Mouse (Mus musculus) midbrain, postnatal 0 days (tissue): Measurements from ENCODE around the gene 1700017B05Rik. TPM values are rescaled to one million over a fixed set of nuclear protein-coding genes. Genes with fewer than 3 reads are reported as not detected.
A peak's percentile ranks its signal among the peaks of the same experiment; 100 is the strongest.

Experiments used
- ATAC-seq: fragments of 200-750 bp; cut with Nextera tagmentation; 2 replicates; pipeline ENCODE4 v1.8.0; 2017; ENCODE audit warnings: moderate number of reproducible peaks, mild to moderate bottlenecking, moderate TSS enrichment, moderate library complexity; ENCODE audit not compliant: low FRiP score
- DNase-seq: peaks from one replicate; pipeline ENCODE4 v3.0.0-alpha.2; 2015; ENCODE audit warnings: low spot score
- H3K27ac ChIP-seq: fragments of 300-500 bp; sonication (generic); 2 replicates; pipeline ENCODE4 v1.5.1; 2014; ENCODE audit warnings: low read depth, mild to moderate bottlenecking, low read length, mixed read lengths
- H3K27me3 ChIP-seq: fragments of 300-500 bp; sonication (generic); 2 replicates; pipeline ENCODE4 v1.6.1; 2014; ENCODE audit warnings: low read length, control low read depth, mixed read lengths; ENCODE audit not compliant: insufficient read depth
- H3K36me3 ChIP-seq: fragments of 300-500 bp; sonication (generic); 2 replicates; pipeline ENCODE4 v1.6.1; 2014; ENCODE audit warnings: low read length, control low read depth, mixed read lengths; ENCODE audit not compliant: insufficient read depth
- H3K4me1 ChIP-seq: fragments of 300-500 bp; sonication (generic); 2 replicates; pipeline ENCODE4 v1.6.1; 2014; ENCODE audit warnings: mild to moderate bottlenecking, control low read depth, antibody characterized with exemption, low read length, mixed read lengths; ENCODE audit not compliant: insufficient read depth
- H3K4me2 ChIP-seq: fragments of 300-500 bp; sonication (generic); 2 replicates; pipeline ENCODE4 v1.6.1; 2014; ENCODE audit warnings: low read depth, mild to moderate bottlenecking, low read length, mixed read lengths; ENCODE audit not compliant: poor library complexity, severe bottlenecking
- H3K4me3 ChIP-seq: fragments of 300-500 bp; sonication (generic); 2 replicates; pipeline ENCODE4 v1.5.1; 2014; ENCODE audit warnings: low read depth, mild to moderate bottlenecking, low read length, moderate library complexity
- H3K9ac ChIP-seq: fragments of 300-500 bp; sonication (generic); replicated peaks from 2 replicates; pipeline ENCODE4 v1.6.1; 2014; ENCODE audit warnings: mild to moderate bottlenecking, low read length, moderate library complexity, mixed read lengths; ENCODE audit not compliant: poor library complexity, severe bottlenecking
- H3K9me3 ChIP-seq: fragments of 300-500 bp; sonication (generic); 2 replicates; pipeline ENCODE4 v1.6.1; 2016; ENCODE audit warnings: low read length, control low read depth
- CTCF ChIP-seq: IDR thresholded peaks from 2 replicates; pipeline ENCODE4 v1.5.1; 2016; ENCODE audit warnings: antibody characterized with exemption, mild to moderate bottlenecking
- WGBS: fragments of 180-500 bp; shearing (Covaris S2); extraction: QIAGEN DNeasy Blood & Tissue Kit; methylation state at CpG from one replicate; pipeline ENCODE4 v1.1.7; 2014; 5-methylcytosine and 5-hydroxymethylcytosine counted together
- polyA plus RNA-seq: library from polyadenylated mRNA; unstranded; fragments of >200 nt; fragmentation: Nextera tagmentation; extraction: Ambion mirVana; gene quantifications from 2 replicates; pipeline ENCODE4 v1.2.1, GENCODE M21; 2015
- total RNA-seq: library from RNA; depleted of rRNA; stranded (reverse); fragments of >200 nt; gene quantifications from 2 replicates; pipeline ENCODE4 v1.2.3, GENCODE M21; 2014

The 1700017B05Rik gene
- total and polyA plus RNA-seq, 2 experiments from 2014 or later: 5.0 to 10.9 TPM

DNA sequence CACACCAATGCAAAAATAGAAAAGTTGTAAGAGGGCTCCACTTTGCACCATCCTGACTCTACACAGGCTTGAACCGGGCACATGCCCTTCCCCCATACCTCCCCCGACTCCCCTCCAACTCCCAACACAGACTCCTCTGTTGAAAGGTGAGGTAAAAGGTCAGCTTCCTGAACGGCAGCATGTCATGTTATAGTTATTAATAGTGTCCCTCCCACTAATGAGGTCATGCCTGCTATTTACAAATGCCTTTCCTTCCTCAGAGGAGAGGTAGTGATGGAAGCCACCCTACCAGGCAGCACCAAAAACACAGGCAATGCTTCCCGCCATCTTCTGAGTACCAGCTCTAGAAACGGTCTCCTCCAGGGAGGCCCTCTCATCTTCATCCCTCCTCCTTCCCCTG lies 2.7 kb upstream of the 1700017B05Rik start:
- H3K4me2 ChIP-seq: no peak overlapping the region
- no peak overlapping the region for H3K4me3 ChIP-seq
- no peaks in the 10 kb centered on the region for H3K9me3 ChIP-seq
- DNase-seq (no peak), ATAC-seq (no peak)
- no peak overlapping the region for H3K9ac ChIP-seq
- no peaks in the 10 kb centered on the region for H3K27me3 ChIP-seq
- no peaks in the 10 kb centered on the region for H3K36me3 ChIP-seq
- H3K4me1 ChIP-seq: 0 out of 2 replicates have a peak, but pooled peaks cover 4% of the 10 kb centered on the region
- no peak for TF ChIP-seq CTCF
- WGBS: 68% methylated on average over 5 of the region's 5 CpGs
- H3K27ac ChIP-seq: no peak overlapping the region

DNA sequence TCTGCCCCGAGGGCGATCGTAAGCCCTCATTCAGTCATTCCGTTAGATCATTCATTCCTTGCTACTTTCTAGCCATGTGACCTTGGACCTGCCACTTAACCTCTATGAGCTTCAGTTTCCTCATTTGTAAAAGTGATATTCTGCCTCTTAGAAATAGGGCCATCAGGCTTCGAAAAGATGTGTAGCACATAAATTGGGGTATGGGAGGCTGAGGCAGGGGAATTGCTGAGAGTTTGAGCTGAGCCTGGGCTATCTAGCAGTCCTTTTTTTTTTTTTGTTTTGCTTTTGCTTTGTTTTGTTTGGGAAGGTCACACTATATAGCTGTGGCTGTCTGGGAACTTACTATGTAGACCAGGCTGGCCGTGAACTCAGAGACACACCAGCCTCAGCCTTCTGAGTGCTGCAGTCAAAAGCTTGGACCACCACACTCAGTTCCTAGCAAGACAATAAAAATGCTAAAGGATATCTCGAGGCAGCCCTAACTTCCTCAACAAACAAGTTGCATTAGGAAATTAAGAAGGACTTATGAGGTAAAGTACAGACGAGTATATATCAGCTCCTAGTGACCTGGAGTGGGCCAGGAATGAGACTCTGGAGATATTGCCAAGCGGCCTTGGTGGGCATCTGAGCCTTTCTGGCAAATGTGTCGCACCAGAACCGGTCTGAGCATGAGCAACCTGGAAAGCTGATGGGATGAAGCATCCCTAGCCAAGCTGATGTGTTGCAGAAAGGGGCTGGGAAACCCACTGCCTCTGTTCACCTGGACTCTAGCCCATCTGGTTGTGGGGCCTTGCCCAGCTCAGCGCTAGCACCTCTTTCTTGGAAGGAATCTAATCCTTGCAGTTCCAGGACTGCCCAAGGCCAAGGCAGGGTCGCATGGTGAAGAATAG lies 628 bp upstream of the 1700017B05Rik start:
- H3K4me3 ChIP-seq: peak overlapping the region; percentile 71
- H3K36me3 ChIP-seq: peaks cover 1% of the 10 kb centered on the region; the same call in 1 of the 2 replicates
- no peak for DNase-seq
- no peaks in the 10 kb centered on the region for H3K9me3 ChIP-seq
- H3K27ac ChIP-seq: no peak overlapping the region
- H3K4me1 ChIP-seq: 0 out of 2 replicates have a peak, but pooled peaks cover 4% of the 10 kb centered on the region
- H3K9ac ChIP-seq: peak overlapping the region; percentile 74; the same call in 1 of the 2 replicates
- no peaks in the 10 kb centered on the region for H3K27me3 ChIP-seq
- H3K4me2 ChIP-seq: peak overlapping the region; percentile 98
- TF ChIP-seq CTCF: no peak
- ATAC-seq: no peak
- 54% methylated on average over 13 of the region's 13 CpGs for WGBS

DNA sequence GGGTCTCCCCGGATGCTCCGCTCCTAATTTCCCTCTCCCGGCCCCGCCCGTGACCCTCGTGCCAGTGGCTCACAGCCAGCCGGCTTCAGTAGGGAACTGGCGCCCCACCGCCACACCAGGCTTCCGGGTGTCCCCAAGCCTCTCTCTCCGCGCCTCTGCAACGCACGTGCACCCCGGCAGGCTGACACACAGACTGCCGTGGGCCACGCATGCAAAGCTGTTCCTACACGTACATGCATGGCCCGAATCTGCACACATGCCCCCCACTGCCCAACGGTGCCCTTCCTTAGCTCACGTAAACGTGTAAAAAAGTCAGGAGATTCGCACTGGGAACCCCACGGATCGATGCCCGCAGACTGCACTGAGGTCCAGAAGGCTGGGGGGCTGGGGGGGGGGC lies 898 bp downstream of the 1700017B05Rik start:
- Histone ChIP-seq H3K4me1 (no peaks in the 10 kb centered on the region), H3K36me3 (peaks cover 11% of the 10 kb centered on the region; the same call in 1 of the 2 replicates), H3K27ac (no peak overlapping the region), H3K9me3 (no peaks in the 10 kb centered on the region), H3K4me2 (peak overlapping the region; percentile 98), H3K9ac (peak overlapping the region; percentile 74), H3K4me3 (peak overlapping the region; percentile 71), H3K27me3 (no peaks in the 10 kb centered on the region)
- WGBS: under 1% methylated on average over 26 of the region's 26 CpGs
- no peak; the same call in 1 of the 2 replicates for TF ChIP-seq CTCF
- ATAC-seq: peak; percentile 22; the same call in 1 of the 2 replicates
- no peak for DNase-seq

DNA sequence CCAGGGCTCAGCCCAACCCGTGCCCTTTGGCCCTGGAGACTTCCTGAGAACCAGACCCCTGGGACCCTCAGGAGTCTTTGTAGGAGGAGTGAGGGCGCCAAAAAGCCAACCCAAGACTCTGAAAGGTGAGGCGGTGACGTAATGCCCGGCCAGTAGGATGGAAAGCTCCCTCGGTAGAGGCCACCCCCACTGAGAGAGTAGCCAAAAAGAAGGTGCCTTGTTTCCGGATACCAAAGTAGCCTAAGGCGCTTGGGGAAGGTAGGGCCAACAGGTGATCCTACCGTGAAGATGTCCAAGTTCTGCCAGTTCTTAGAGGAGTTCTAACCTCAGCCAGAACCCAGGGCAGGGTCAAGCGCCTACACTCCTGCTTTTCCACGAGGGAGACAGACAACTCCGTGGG lies 1.5 kb downstream of the 1700017B05Rik start:
- TF ChIP-seq CTCF: no peak
- peaks cover 14% of the 10 kb centered on the region; the same call in 1 of the 2 replicates for H3K36me3 ChIP-seq
- no peak for ATAC-seq
- no peak for DNase-seq
- peak overlapping the region; percentile 71; the same call in 1 of the 2 replicates for H3K4me3 ChIP-seq
- H3K9me3 ChIP-seq: no peaks in the 10 kb centered on the region
- 38% methylated on average over 12 of the region's 12 CpGs for WGBS
- H3K9ac ChIP-seq: no peak overlapping the region
- no peak overlapping the region for H3K27ac ChIP-seq
- H3K4me1 ChIP-seq: no peaks in the 10 kb centered on the region
- H3K27me3 ChIP-seq: no peaks in the 10 kb centered on the region
- H3K4me2 ChIP-seq: peak overlapping the region; percentile 98

DNA sequence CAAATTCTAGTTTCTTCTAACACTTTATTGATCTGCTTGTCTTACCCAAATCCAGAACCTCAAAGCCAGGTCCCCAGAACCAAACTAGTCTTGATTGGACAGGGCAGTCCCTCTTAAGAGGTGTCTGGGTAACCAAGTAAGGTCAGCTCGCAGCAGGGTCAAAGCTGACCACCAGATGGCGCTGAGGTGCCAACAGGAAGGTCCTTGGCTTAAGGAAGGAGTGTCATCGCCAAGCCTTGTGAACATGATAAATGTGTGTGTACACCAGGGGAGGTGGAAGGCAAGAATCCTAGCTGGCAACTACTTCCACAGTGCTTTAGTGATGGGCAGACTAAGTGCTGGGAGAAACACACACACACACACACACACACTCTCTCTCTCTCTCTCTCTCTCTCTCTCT lies 2.7 kb downstream of the 1700017B05Rik start:
- DNase-seq (peak; percentile 94), ATAC-seq (peak; percentile 32; the same call in 1 of the 2 replicates)
- Histone ChIP-seq H3K36me3 (peaks cover 15% of the 10 kb centered on the region; the same call in 1 of the 2 replicates), H3K27ac (no peak overlapping the region), H3K4me3 (no peak overlapping the region), H3K4me1 (no peaks in the 10 kb centered on the region), H3K9ac (no peak overlapping the region), H3K27me3 (no peaks in the 10 kb centered on the region), H3K9me3 (no peaks in the 10 kb centered on the region), H3K4me2 (no peak overlapping the region)
- TF ChIP-seq CTCF: peak; percentile 99
- whole genome bisulfite sequencing: 5% methylated on average over 3 of the region's 3 CpGs

DNA sequence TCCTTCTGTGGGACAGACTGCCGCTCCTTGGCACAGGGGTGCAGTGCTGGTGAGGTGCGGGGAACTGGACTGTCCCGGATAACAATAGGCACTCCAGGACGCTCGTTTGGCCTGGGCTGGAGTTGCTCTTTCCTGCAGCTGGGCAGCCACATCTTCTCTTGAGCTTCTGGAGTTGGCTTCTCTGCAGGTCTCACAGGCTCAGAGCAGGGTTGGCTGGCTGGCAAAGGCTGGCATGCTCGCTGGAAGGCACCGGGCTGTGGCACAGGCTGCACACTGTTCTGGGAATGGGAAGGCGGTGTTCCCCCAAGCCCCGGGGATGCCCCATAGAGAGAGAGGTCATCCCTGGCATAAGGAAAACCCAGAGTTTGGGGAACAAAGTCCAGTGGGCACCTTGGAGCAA lies 4.8 kb downstream of the 1700017B05Rik start:
- Histone ChIP-seq H3K4me1 (no peaks in the 10 kb centered on the region), H3K9ac (no peak overlapping the region), H3K27ac (no peak overlapping the region), H3K9me3 (no peaks in the 10 kb centered on the region), H3K27me3 (no peaks in the 10 kb centered on the region), H3K4me3 (no peak overlapping the region), H3K36me3 (peaks cover 29% of the 10 kb centered on the region), H3K4me2 (no peak overlapping the region)
- WGBS: 94% methylated on average over 9 of the region's 9 CpGs
- no peak for TF ChIP-seq CTCF
- DNase-seq (no peak), ATAC-seq (no peak)
